Mouse (Mus musculus): ENCODE data around the gene Ighmbp2. TPM values are rescaled to one million over a fixed set of nuclear protein-coding genes. Genes with fewer than 3 reads are reported as not detected.

The Ighmbp2 gene
- total RNA-seq, 2 experiments from 2014 or later: 3.3 to 4.9 TPM

DNA sequence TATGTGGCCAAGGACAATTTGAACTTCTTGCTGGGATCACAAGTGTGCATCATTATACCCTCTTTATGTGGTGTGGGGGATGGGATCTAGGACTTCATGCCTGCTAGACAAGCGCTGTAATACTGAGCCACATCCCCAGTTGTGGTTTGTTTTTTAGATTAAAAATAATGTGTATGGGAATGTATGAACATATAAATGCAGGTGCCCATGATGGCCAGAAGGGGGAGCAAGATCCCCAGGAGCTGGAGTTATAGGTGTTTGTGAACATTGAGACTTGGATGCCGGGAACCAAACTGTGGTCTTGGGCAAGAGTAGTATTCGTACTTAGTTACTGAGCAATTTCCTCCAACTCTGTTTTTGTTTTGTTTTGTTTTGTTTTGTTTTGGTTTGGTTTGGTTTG, 38.0 kb upstream of the Ighmbp2 start:
- no peak overlapping the region for H3K27ac ChIP-seq
- H3K4me3 ChIP-seq: no peak overlapping the region
- intact Hi-C loops (cut with DNase I): loop anchor here (5.0 kb wide), 1 partner anchor 36 kb away; no protein-coding TSS in a partner anchor
- no peak for DNase-seq
- TF ChIP-seq CTCF (IDR thresholded peaks at IDR 0.05): peak; percentile 74

GRCm38 (mm10) chr19:3320086-3320485, 37.3 kb upstream of the Ighmbp2 start:
- Histone ChIP-seq H3K4me3 (no peak overlapping the region), H3K27ac (no peak overlapping the region)
- no peak for TF ChIP-seq CTCF (IDR thresholded peaks at IDR 0.05)
- intact Hi-C loops (cut with DNase I): loop anchor here (5.0 kb wide), 1 partner anchor 37 kb away; no protein-coding TSS in a partner anchor
- no peak for DNase-seq

DNA sequence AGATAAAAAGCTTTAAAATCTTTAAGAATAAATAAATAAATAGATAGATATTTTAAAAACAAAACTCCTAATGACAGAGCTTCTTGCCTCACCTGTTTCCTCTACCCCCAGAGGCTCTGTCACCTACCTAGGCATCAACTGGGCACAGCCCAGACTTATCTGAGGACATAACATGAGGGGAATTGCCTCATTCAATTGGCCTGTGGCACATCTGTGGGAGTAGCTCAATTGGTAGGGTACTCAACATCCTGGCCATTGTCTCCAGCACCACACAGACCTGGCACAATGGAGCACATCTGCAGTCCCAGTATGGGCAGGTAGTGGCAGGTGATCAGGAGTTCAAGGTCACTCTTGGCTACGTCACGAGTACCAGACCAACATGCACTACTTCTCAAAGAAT, 36.5 kb upstream of the Ighmbp2 start:
- DNase-seq: no peak
- no peak for TF ChIP-seq CTCF (IDR thresholded peaks at IDR 0.05)
- intact Hi-C loops (cut with DNase I): no loop called here

DNA sequence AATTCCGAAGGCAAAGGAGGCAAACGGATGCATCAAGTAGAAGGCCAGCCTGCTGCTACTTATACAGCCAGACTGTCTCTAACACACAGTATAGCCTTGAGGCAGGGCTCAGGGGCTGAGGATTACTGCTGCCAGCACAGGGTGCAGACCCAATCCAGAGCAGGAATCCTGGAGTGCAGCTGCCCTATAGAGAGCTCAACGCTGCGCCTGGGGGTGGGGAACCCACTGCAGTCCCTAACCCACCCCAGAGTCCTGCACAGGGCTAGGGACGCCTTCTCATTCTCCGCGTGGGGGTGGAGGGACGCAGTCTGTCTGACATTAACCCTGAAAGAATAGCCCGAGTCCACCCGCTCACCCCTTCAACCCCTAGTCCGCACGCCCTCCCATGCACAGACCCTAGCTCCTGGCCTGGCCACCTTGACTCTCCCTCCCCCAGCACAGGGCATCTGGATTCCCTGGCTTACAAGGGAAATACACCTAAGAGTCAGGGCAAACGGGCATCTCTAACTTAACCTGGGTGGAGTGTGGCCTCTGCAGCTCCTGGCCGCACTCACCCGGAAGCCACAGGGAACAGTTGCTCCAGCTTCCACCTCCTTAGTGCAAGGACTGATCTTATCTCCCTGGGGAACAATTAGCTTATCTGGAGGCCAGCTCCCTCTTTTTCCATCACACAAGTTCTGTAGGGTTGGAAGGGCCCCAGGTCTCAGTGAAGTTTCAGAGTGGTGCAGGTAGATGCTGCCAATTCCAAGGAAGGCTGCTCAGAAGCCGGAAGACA, 24.5 kb upstream of the Ighmbp2 start:
- intact Hi-C loops (cut with DNase I): no loop called here
- H3K27ac ChIP-seq: no peak overlapping the region
- no peak for DNase-seq
- H3K4me3 ChIP-seq: no peak overlapping the region
- no peak for TF ChIP-seq CTCF (IDR thresholded peaks at IDR 0.05)

More for the DNA sequence above, 36.5 kb upstream of the Ighmbp2 start:
- H3K27ac ChIP-seq: no peak overlapping the region
- H3K4me3 ChIP-seq: no peak overlapping the region

- Histone ChIP-seq H3K27ac (no peak overlapping the region), H3K4me3 (no peak overlapping the region)
- no peak for TF ChIP-seq CTCF (IDR thresholded peaks at IDR 0.05)
- intact Hi-C loops (cut with DNase I): no loop called here
- no peak for DNase-seq
Observed at GRCm38 (mm10) chr19:3304017-3304416, 21.2 kb upstream of the Ighmbp2 start.

GRCm38 (mm10) chr19:3297775-3298174, 15.0 kb upstream of the Ighmbp2 start:
- intact Hi-C loops (cut with DNase I): no loop called here
- no peak overlapping the region for H3K27ac ChIP-seq
- no peak for TF ChIP-seq CTCF (IDR thresholded peaks at IDR 0.05)
- no peak for DNase-seq
- no peak overlapping the region for H3K4me3 ChIP-seq

GRCm38 (mm10) chr19:3297034-3297433, 14.2 kb upstream of the Ighmbp2 start:
- DNase-seq: no peak
- no peak overlapping the region for H3K4me3 ChIP-seq
- TF ChIP-seq CTCF (IDR thresholded peaks at IDR 0.05): no peak
- intact Hi-C loops (cut with DNase I): no loop called here
- no peak overlapping the region for H3K27ac ChIP-seq

GRCm38 (mm10) chr19:3295245-3295644, 12.4 kb upstream of the Ighmbp2 start:
- Histone ChIP-seq H3K4me3 (no peak overlapping the region), H3K27ac (no peak overlapping the region)
- intact Hi-C loops (cut with DNase I): no loop called here
- TF ChIP-seq CTCF (IDR thresholded peaks at IDR 0.05): no peak
- no peak for DNase-seq

GRCm38 (mm10) chr19:3292993-3293392, 10.2 kb upstream of the Ighmbp2 start:
- intact Hi-C loops (cut with DNase I): loop anchor here (2.0 kb wide), 2 partner anchors 62 to 158 kb away; no protein-coding TSS in a partner anchor
- DNase-seq: no peak
- no peak overlapping the region for H3K27ac ChIP-seq
- no peak for TF ChIP-seq CTCF (IDR thresholded peaks at IDR 0.05)
- no peak overlapping the region for H3K4me3 ChIP-seq

- no peak overlapping the region for H3K4me3 ChIP-seq
Observed at GRCm38 (mm10) chr19:3292028-3292427, 9.2 kb upstream of the Ighmbp2 start.

GRCm38 (mm10) chr19:3289006-3289405, 6.2 kb upstream of the Ighmbp2 start:
- TF ChIP-seq CTCF (IDR thresholded peaks at IDR 0.05): no peak
- Histone ChIP-seq H3K4me3 (no peak overlapping the region), H3K27ac (no peak overlapping the region)
- DNase-seq: peak; percentile 40
- intact Hi-C loops (cut with DNase I): no loop called here

More at GRCm38 (mm10) chr19:3292028-3292427, 9.2 kb upstream of the Ighmbp2 start:
- no peak overlapping the region for H3K27ac ChIP-seq
- DNase-seq: peak; percentile 69
- intact Hi-C loops (cut with DNase I): loop anchor here (2.0 kb wide), 2 partner anchors 63 to 159 kb away; no protein-coding TSS in a partner anchor
- peak; percentile 95 for TF ChIP-seq CTCF (IDR thresholded peaks at IDR 0.05)

DNA sequence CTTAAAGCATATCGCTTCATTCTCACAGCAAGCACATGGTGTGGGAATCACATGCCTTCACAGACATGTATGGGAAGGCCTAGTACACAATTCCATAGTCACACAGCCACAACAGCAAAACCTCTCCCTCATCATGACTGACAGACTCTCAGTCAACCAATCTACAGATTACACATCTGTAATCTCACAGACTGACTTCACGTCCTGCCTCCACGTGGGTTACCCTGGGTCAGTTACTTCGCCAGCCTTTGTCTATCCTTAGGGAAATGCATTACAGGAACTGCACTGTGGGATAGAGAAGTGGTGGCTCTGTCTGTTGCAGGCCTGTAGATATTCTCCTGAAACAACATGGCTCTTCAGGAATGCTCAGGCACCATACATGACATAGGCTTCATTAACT, 931 bp downstream of the Ighmbp2 start:
- Histone ChIP-seq H3K27ac (peak overlapping the region; percentile 80), H3K4me3 (peak overlapping the region; percentile 81)
- no peak for TF ChIP-seq CTCF (IDR thresholded peaks at IDR 0.05)
- no peak for DNase-seq
- intact Hi-C loops (cut with DNase I): loop anchor here (2.0 kb wide), 1 partner anchor 41 kb away; the partner anchor contains the start of gene Cpt1a

DNA sequence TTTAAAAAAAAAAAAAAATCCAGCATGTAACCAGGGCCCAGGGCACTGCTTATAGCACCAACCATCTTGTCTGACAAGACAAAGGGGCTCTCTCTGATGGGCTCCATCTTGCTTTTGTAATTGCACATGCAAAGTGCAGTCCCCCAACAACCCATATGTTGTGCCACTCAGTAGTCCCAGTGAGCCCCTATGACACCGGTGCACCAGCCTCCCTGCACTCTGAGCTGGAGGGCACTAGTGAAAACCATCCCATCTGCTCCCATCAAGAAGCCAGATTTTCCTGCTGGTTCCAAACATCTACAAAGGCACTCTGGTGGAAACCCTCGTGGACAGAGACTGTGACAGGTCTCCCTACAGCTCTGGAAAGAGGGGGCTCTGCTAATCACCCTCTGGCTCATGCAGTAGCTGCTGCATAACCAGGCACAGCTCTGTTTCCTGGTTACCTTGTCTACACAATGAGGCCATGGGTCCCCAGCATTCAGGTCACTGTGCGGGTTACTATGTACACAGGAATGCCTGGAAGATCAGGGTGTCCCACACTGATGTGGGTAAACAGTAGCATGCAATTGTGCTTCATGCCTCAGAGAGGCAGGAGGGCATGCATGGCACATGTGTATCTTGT, 7.0 kb downstream of the Ighmbp2 start:
- intact Hi-C loops (cut with DNase I): no loop called here
- no peak for DNase-seq

More for the DNA sequence above, 7.0 kb downstream of the Ighmbp2 start:
- Histone ChIP-seq H3K4me3 (no peak overlapping the region), H3K27ac (no peak overlapping the region)
- no peak for TF ChIP-seq CTCF (IDR thresholded peaks at IDR 0.05)
